Mouse (Mus musculus): ENCODE measurements around the gene Adamtsl5.

- TF ChIP-seq EP300 (IDR thresholded peaks at IDR 0.05; ENCODE audit: low read depth): no peak
- TF ChIP-seq CTCF (IDR thresholded peaks at IDR 0.05; ENCODE audit: low read depth): no peak
Measured at GRCm38 (mm10) chr10:80299824-80300223, 48.4 kb downstream of the Adamtsl5 start.

Measured in liver, postnatal 0 days (tissue).